Mouse (Mus musculus) CH12.LX (cell line): ENCODE data around the gene 4933427D14Rik. TPM values are rescaled to one million over a fixed set of nuclear protein-coding genes. Genes with fewer than 3 reads are reported as not detected.

Experiments
- DNase-seq: peaks from one replicate; pipeline ENCODE4 v3.0.0-alpha.2; 2013; ENCODE audit errors: extremely low read depth
- H3K27ac ChIP-seq: 2 replicates; pipeline ENCODE4 v1.5.1; 2012; ENCODE audit warnings: low read depth, mild to moderate bottlenecking, control low read depth, moderate library complexity; ENCODE audit not compliant: insufficient read depth
- H3K27me3 ChIP-seq: replicated peaks from 2 replicates; pipeline ENCODE3; 2012; ENCODE audit warnings: inconsistent platforms
- H3K36me3 ChIP-seq, 2 experiments: replicated peaks in 1 of 2; 2 replicates each; pipeline versions ENCODE3 to v1.6.1; 2012; ENCODE audit warnings: inconsistent platforms in 1 of 2, low read length in 1 of 2, mild to moderate bottlenecking in 1 of 2, mixed read lengths in 1 of 2, moderate library complexity in 1 of 2; ENCODE audit not compliant: control insufficient read depth in 1 of 2, insufficient read depth in 1 of 2
- H3K4me1 ChIP-seq, 2 experiments: 2 replicates each; pipeline ENCODE4 v1.6.1; 2012; ENCODE audit warnings: inconsistent platforms in 1 of 2, moderate library complexity in 1 of 2; ENCODE audit not compliant: insufficient read depth in 2 of 2, control insufficient read depth in 1 of 2
- H3K4me2 ChIP-seq: 2 replicates; pipeline ENCODE4 v1.6.1; 2012; ENCODE audit warnings: low read depth, mild to moderate bottlenecking, control low read depth; ENCODE audit not compliant: poor library complexity, insufficient read depth, severe bottlenecking
- H3K4me3 ChIP-seq, 3 experiments: fragments of 150-350 bp in 1 of 3; sonication (generic) in 1 of 3; replicated peaks in 1 of 3; 2 replicates each; pipeline versions ENCODE3 to v1.5.1; 2011 to 2012; ENCODE audit warnings: low read depth in 2 of 3, low read length in 2 of 3, mild to moderate bottlenecking in 2 of 3, moderate library complexity in 2 of 3, control low read depth in 1 of 3, improper control_type of control experiment in 1 of 3, inconsistent platforms in 1 of 3, mixed read lengths in 1 of 3; ENCODE audit not compliant: poor library complexity in 1 of 3
- H3K79me2 ChIP-seq: replicated peaks from 2 replicates; pipeline ENCODE4 v1.6.1; 2012; ENCODE audit warnings: mild to moderate bottlenecking, moderate library complexity; ENCODE audit not compliant: control insufficient read depth, poor library complexity, insufficient read depth, severe bottlenecking; ENCODE audit errors: extremely low read depth
- H3K9ac ChIP-seq: 2 replicates; pipeline ENCODE4 v1.6.1; 2012; ENCODE audit warnings: low read depth, mild to moderate bottlenecking, control low read depth, moderate library complexity; ENCODE audit not compliant: insufficient read depth
- H3K9me3 ChIP-seq: replicated peaks from 2 replicates; pipeline ENCODE3; 2012; ENCODE audit warnings: low read length, inconsistent platforms, mixed read lengths
- CHD2 ChIP-seq: IDR thresholded peaks from 2 replicates; pipeline ENCODE4 v1.6.1; 2011; ENCODE audit warnings: low read length, improper control_type of control experiment
- E2F4 ChIP-seq: IDR thresholded peaks from 2 replicates; pipeline ENCODE4 v1.6.1; 2011; ENCODE audit warnings: low read depth, low read length, improper control_type of control experiment; ENCODE audit not compliant: insufficient replicate concordance
- ELF1 ChIP-seq: IDR thresholded peaks from 2 replicates; pipeline ENCODE4 v1.6.1; 2014; ENCODE audit warnings: low read depth, mild to moderate bottlenecking, inconsistent platforms, low read length, improper control_type of control experiment
- EP300 ChIP-seq: IDR thresholded peaks from 2 replicates; pipeline ENCODE4 v1.6.1; 2011; ENCODE audit warnings: low read length, improper control_type of control experiment
- ETS1 ChIP-seq: conservative IDR thresholded peaks from 2 replicates; pipeline ENCODE4 v1.6.1; 2012; ENCODE audit warnings: low read depth, mild to moderate bottlenecking, inconsistent platforms, low read length, improper control_type of control experiment, moderate library complexity
- GABPA ChIP-seq: IDR thresholded peaks from 2 replicates; pipeline ENCODE4 v1.6.1; 2012; ENCODE audit warnings: low read depth, low read length, improper control_type of control experiment, inconsistent platforms; ENCODE audit not compliant: insufficient replicate concordance
- JUND ChIP-seq: conservative IDR thresholded peaks from 2 replicates; pipeline ENCODE4 v1.6.1; 2011; ENCODE audit warnings: low read depth, low read length, improper control_type of control experiment
- MXI1 ChIP-seq: IDR thresholded peaks from 2 replicates; pipeline ENCODE4 v1.6.1; 2011; ENCODE audit warnings: mild to moderate bottlenecking, low read depth, low read length, improper control_type of control experiment
- MYC ChIP-seq: IDR thresholded peaks from 2 replicates; pipeline ENCODE4 v1.6.1; 2011; ENCODE audit warnings: low read depth, mild to moderate bottlenecking, improper control_type of control experiment, low read length
- PAX5 ChIP-seq: IDR thresholded peaks from 2 replicates; pipeline ENCODE4 v1.6.1; 2012; ENCODE audit warnings: low read length, inconsistent platforms, mixed read lengths
- RCOR1 ChIP-seq: conservative IDR thresholded peaks from 2 replicates; pipeline ENCODE4 v1.6.1; 2012; ENCODE audit warnings: low read depth, mild to moderate bottlenecking, inconsistent platforms, low read length, improper control_type of control experiment
- SMC3 ChIP-seq: IDR thresholded peaks from 2 replicates; pipeline ENCODE4 v1.6.1; 2011; ENCODE audit warnings: low read depth, low read length, improper control_type of control experiment
- TBP ChIP-seq: conservative IDR thresholded peaks from 2 replicates; pipeline ENCODE4 v1.6.1; 2011; ENCODE audit warnings: low read depth, low read length, improper control_type of control experiment
- UBTF ChIP-seq: IDR thresholded peaks from 2 replicates; pipeline ENCODE4 v1.6.1; 2012; ENCODE audit warnings: low read depth, mild to moderate bottlenecking, inconsistent platforms, low read length, improper control_type of control experiment, moderate library complexity
- USF1 ChIP-seq: IDR thresholded peaks from 2 replicates; pipeline ENCODE4 v1.6.1; 2014; ENCODE audit warnings: low read depth, mild to moderate bottlenecking, inconsistent platforms, low read length, improper control_type of control experiment
- ZKSCAN1 ChIP-seq: IDR thresholded peaks from 2 replicates; pipeline ENCODE4 v1.6.1; 2012; ENCODE audit warnings: low read depth, inconsistent platforms, low read length, improper control_type of control experiment, borderline replicate concordance
- ZMIZ1 ChIP-seq: IDR thresholded peaks from 2 replicates; pipeline ENCODE4 v1.6.1; 2012; ENCODE audit warnings: low read depth, mild to moderate bottlenecking, inconsistent platforms, low read length, improper control_type of control experiment
- ZNF384 ChIP-seq: IDR thresholded peaks from 2 replicates; pipeline ENCODE4 v1.6.1; 2012; ENCODE audit warnings: low read depth, low read length, improper control_type of control experiment, inconsistent platforms
- dilution Hi-C: fragments of 300-500 bp; cut with MboI; formaldehyde crosslinking; loops from 2 replicates; pipeline ENCODE4 v1.14.3; 2020; ENCODE audit warnings: low sequenced_read_pairs; ENCODE audit not compliant: extremely low pct_unique_long_range_greater_than_20kb, extremely low pct_ligation_motif_present
- in situ Hi-C: fragments of 300-500 bp; cut with MboI; formaldehyde crosslinking; loops from 3 replicates; pipeline ENCODE4 v1.14.3; 2019; ENCODE audit warnings: low sequenced_read_pairs, low pct_ligation_motif_present, low pct_unique_long_range_greater_than_20kb, mixed read lengths
- polyA plus RNA-seq: library from polyadenylated mRNA; unstranded; fragments of >175 nt; gene quantifications from 2 replicates; pipeline ENCODE4 v1.2.1, GENCODE M21; 2012; ENCODE audit warnings: low read depth; ENCODE audit not compliant: insufficient read length
- total RNA-seq, 2 experiments: library from RNA; depleted of rRNA; stranded (reverse); fragments of 300-350 nt in 1 of 2; fragments of >200 nt in 1 of 2; gene quantifications; 2 replicates each; pipeline ENCODE4 v1.2.3; 2012 to 2014

4933427D14Rik gene
- total and polyA plus RNA-seq, 3 experiments = 6.8 to 9.3 (median 7.8) TPM

DNA sequence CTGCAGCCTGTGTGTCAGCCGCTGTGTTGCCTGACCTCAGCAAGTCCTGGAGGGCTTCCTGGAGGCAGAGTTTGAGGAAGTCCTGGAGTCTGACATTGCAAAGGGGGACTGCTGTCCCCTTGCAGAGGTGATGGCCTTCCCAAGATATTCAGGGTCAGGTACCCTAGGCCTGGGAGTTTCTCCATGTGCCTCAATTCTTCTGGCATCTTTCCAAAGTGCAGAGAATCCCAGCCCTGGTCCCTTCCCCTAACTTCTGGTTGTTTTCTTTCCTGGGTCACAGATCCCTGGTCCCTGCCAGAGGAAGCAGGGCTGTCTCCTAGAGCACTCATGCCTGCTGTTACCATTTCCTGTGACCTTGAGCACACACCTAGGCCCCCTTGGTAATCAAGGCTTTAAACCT, 75.6 kb downstream of the 4933427D14Rik start:
- Histone ChIP-seq H3K27me3 (peaks cover 68% of the 10 kb centered on the region), H3K9me3 (no peaks in the 10 kb centered on the region), H3K4me3 (no peak overlapping the region), H3K27ac (no peak overlapping the region), H3K4me1 (peaks cover 6 to 11% of the 10 kb centered on the region in 2 experiments; a peak in 3 of 4 replicates), H3K79me2 (no peaks in the 10 kb centered on the region), H3K36me3 (no peaks in the 10 kb centered on the region), H3K9ac (no peak overlapping the region), H3K4me2 (no peak overlapping the region)
- DNase-seq = no peak
- in situ Hi-C loops = no loop called here
- TF ChIP-seq TBP (no peak), CHD2 (no peak), MXI1 (no peak), E2F4 (no peak), ZKSCAN1 (no peak), GABPA (no peak), ETS1 (no peak), ELF1 (no peak), SMC3 (no peak), MYC (no peak), PAX5 (no peak), ZMIZ1 (no peak), RCOR1 (no peak), USF1 (no peak), JUND (no peak), UBTF (no peak), EP300 (no peak)
- dilution Hi-C loops = no loop called here

DNA sequence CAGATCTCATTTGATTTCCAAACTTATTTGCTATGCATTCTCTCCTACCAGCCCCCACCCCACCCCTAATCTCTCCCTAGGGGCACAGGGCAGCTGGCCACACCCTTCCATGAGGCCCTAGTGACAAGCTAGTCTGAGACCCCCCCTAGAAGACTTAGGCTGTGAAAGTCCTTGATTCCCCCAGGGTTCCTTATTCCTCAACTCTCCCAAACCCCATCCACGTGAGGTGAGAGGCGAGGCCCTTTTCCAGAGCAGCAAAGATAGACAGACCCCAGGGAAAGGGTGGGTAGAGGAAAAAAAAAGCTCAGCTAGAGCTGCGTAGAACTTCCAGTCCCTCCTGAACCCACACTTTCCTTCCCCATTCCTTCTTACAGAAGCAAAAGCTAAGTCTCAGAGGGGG, 76.4 kb downstream of the 4933427D14Rik start:
- Histone ChIP-seq H3K27ac (no peak overlapping the region), H3K27me3 (peaks cover 65% of the 10 kb centered on the region)
- dilution Hi-C loops = no loop called here

More for the DNA sequence above, 76.4 kb downstream of the 4933427D14Rik start:
- Histone ChIP-seq H3K4me1 (peaks cover 6 to 19% of the 10 kb centered on the region in 2 experiments; a peak in 3 of 4 replicates), H3K36me3 (no peaks in the 10 kb centered on the region), H3K4me2 (no peak overlapping the region), H3K9ac (no peak overlapping the region), H3K4me3 (no peak overlapping the region), H3K9me3 (no peaks in the 10 kb centered on the region), H3K79me2 (no peaks in the 10 kb centered on the region)
- DNase-seq = no peak
- TF ChIP-seq SMC3 = no peak
- no peak for TF ChIP-seq UBTF
- no peak for TF ChIP-seq ZNF384
- in situ Hi-C loops = no loop called here
